Mouse (Mus musculus) heart, embryonic 13.5 days (tissue): Measurements from ENCODE around the gene Sgca. TPM values are rescaled to one million over a fixed set of nuclear protein-coding genes. Genes with fewer than 3 reads are reported as not detected.

ENCODE experiments used
- ATAC-seq: fragments of 200-750 bp; cut with Nextera tagmentation; 2 replicates; pipeline ENCODE4 v1.8.0; 2017; ENCODE audit warnings: moderate TSS enrichment; ENCODE audit not compliant: insufficient number of reproducible peaks, low FRiP score, low TSS enrichment; ENCODE audit errors: extremely low read depth
- H3K27ac ChIP-seq: fragments of 300-500 bp; sonication (generic); replicated peaks from 2 replicates; pipeline ENCODE4 v1.5.1; 2015; ENCODE audit warnings: moderate library complexity, mild to moderate bottlenecking, inconsistent platforms
- H3K27me3 ChIP-seq: fragments of 300-500 bp; sonication (generic); replicated peaks from 2 replicates; pipeline ENCODE4 v1.6.1; 2015; ENCODE audit warnings: mild to moderate bottlenecking, inconsistent platforms
- H3K36me3 ChIP-seq: fragments of 300-500 bp; sonication (generic); 2 replicates; pipeline ENCODE4 v1.6.1; 2015; ENCODE audit warnings: mild to moderate bottlenecking, inconsistent platforms
- H3K4me1 ChIP-seq: fragments of 300-500 bp; sonication (generic); 2 replicates; pipeline ENCODE4 v1.6.1; 2015; ENCODE audit warnings: inconsistent platforms
- H3K4me2 ChIP-seq: fragments of 300-500 bp; sonication (generic); 2 replicates; pipeline ENCODE4 v1.6.1; 2015; ENCODE audit warnings: inconsistent platforms, mild to moderate bottlenecking, moderate library complexity
- H3K4me3 ChIP-seq: fragments of 300-500 bp; sonication (generic); 2 replicates; pipeline ENCODE4 v1.5.1; 2015; ENCODE audit warnings: moderate library complexity, mild to moderate bottlenecking, inconsistent platforms
- H3K9ac ChIP-seq: fragments of 300-500 bp; sonication (generic); 2 replicates; pipeline ENCODE4 v1.6.1; 2015; ENCODE audit warnings: inconsistent platforms, mild to moderate bottlenecking, moderate library complexity
- H3K9me3 ChIP-seq: fragments of 300-500 bp; sonication (generic); 2 replicates; pipeline ENCODE4 v1.6.1; 2016; ENCODE audit warnings: inconsistent platforms
- WGBS: fragments of 180-500 bp; shearing (Covaris S2); methylation state at CpG from one replicate; pipeline ENCODE4 v1.1.7; 2015; ENCODE audit warnings: mixed read lengths; 5-methylcytosine and 5-hydroxymethylcytosine counted together
- polyA plus RNA-seq: library from polyadenylated mRNA; unstranded; fragments of >200 nt; fragmentation: Nextera tagmentation; extraction: Ambion mirVana; gene quantifications from 2 replicates; pipeline ENCODE4 v1.2.1, GENCODE M21; 2015

Sgca gene
- polyA plus RNA-seq, 1 experiment from 2014 or later = 27.0 TPM

- no peaks in the 10 kb centered on the region for H3K27me3 ChIP-seq
- no peaks in the 10 kb centered on the region for H3K9me3 ChIP-seq
- H3K36me3 ChIP-seq = peaks cover 95% of the 10 kb centered on the region
- peak overlapping the region; percentile 50 for H3K9ac ChIP-seq
- peak overlapping the region; percentile 31; the same call in 1 of the 2 replicates for H3K4me3 ChIP-seq
- ATAC-seq = 0 out of 2 replicates have a peak, but pooled peaks have one; percentile 26
- H3K4me2 ChIP-seq = peak overlapping the region; percentile 100
- H3K27ac ChIP-seq = peak overlapping the region; percentile 72
- peaks cover 65% of the 10 kb centered on the region for H3K4me1 ChIP-seq
- WGBS = 2% methylated on average over 8 of the region's 8 CpGs
These were observed 24.9 kb upstream of the Sgca start for GRCm38 (mm10) chr11:95001058-95001457.

DNA sequence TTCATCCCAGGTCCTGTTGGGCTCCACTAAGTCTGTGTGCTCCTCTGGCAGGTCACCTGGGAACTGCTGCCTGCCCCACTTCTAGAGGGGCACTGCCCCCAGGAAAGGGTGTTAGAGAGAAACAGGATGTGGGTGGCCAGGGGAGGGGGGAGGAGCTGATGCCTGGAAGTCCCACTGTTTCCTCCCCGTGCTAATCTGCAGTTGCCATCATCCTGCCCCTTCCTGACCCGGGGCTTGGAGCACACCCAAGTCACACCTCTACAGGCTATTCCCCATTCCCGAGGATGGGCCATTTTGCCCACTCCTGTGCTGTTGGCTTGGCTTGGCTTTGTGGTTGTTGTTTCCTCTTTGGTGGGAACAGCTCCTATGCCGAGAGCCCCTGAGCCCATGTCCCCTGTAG, 24.4 kb upstream of the Sgca start:
- Histone ChIP-seq H3K9ac (peak overlapping the region; percentile 50), H3K27ac (peak overlapping the region; percentile 72), H3K36me3 (peaks cover 98% of the 10 kb centered on the region), H3K9me3 (no peaks in the 10 kb centered on the region), H3K4me1 (peaks cover 65% of the 10 kb centered on the region), H3K27me3 (no peaks in the 10 kb centered on the region), H3K4me2 (peak overlapping the region; percentile 100), H3K4me3 (peak overlapping the region; percentile 31; the same call in 1 of the 2 replicates)
- WGBS = 20% methylated on average over 4 of the region's 4 CpGs
- no peak for ATAC-seq

- Histone ChIP-seq H3K27ac (peak overlapping the region; percentile 72), H3K36me3 (peaks cover 98% of the 10 kb centered on the region), H3K9me3 (no peaks in the 10 kb centered on the region), H3K4me2 (peak overlapping the region; percentile 100), H3K27me3 (no peaks in the 10 kb centered on the region), H3K4me3 (peak overlapping the region; percentile 31; the same call in 1 of the 2 replicates), H3K9ac (peak overlapping the region; percentile 50), H3K4me1 (peaks cover 66% of the 10 kb centered on the region)
- no peak for ATAC-seq
- 61% methylated on average over 8 of the region's 8 CpGs for WGBS
These were observed 24.0 kb upstream of the Sgca start for GRCm38 (mm10) chr11:95000128-95000527.

GRCm38 (mm10) chr11:94998041-94998531, 22.0 kb upstream of the Sgca start:
- 67% methylated on average over 16 of the region's 16 CpGs for whole genome bisulfite sequencing
- ATAC-seq = no peak
- no peak overlapping the region; the same call in 1 of the 2 replicates for H3K27ac ChIP-seq
- H3K9me3 ChIP-seq = no peaks in the 10 kb centered on the region
- peaks cover 70% of the 10 kb centered on the region for H3K4me1 ChIP-seq
- H3K4me2 ChIP-seq = peak overlapping the region; percentile 100
- H3K9ac ChIP-seq = peak overlapping the region; percentile 47; the same call in 1 of the 2 replicates
- peaks cover 82% of the 10 kb centered on the region for H3K36me3 ChIP-seq
- no peaks in the 10 kb centered on the region for H3K27me3 ChIP-seq
- H3K4me3 ChIP-seq = peak overlapping the region; percentile 31

DNA sequence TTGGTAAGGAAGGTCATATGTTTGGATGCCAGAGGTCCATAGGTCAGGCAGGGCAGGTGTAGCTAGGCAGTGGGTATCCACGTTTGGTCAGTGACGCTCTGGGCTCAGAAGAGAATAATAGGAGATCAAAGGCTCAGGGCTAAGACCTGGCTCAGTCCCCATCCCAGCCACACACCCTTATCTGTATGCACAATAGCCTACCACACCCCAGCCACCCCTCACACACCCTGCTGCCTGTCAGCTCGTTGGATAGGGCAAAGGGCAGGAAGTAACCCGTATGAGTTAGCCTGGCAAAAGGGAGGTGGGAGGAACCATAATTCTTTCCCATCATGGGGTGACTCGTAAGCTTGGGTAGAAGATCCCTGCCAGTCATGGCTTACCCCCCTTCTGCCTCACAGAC, 21.5 kb upstream of the Sgca start:
- Histone ChIP-seq H3K4me2 (peak overlapping the region; percentile 100), H3K4me3 (peak overlapping the region; percentile 31), H3K27ac (no peak overlapping the region; the same call in 1 of the 2 replicates), H3K27me3 (no peaks in the 10 kb centered on the region), H3K36me3 (peaks cover 77% of the 10 kb centered on the region), H3K4me1 (peaks cover 75% of the 10 kb centered on the region), H3K9me3 (no peaks in the 10 kb centered on the region), H3K9ac (peak overlapping the region; percentile 47; the same call in 1 of the 2 replicates)
- no peak for ATAC-seq
- WGBS = 52% methylated on average over 5 of the region's 5 CpGs

GRCm38 (mm10) chr11:94996984-94997383, 20.9 kb upstream of the Sgca start:
- H3K4me2 ChIP-seq = peak overlapping the region; percentile 100
- no peaks in the 10 kb centered on the region for H3K27me3 ChIP-seq
- H3K36me3 ChIP-seq = peaks cover 71% of the 10 kb centered on the region
- peak overlapping the region; percentile 6; the same call in 1 of the 2 replicates for H3K4me3 ChIP-seq
- no peak overlapping the region for H3K9ac ChIP-seq
- peaks cover 81% of the 10 kb centered on the region for H3K4me1 ChIP-seq
- no peak overlapping the region for H3K27ac ChIP-seq
- 87% methylated on average over 6 of the region's 6 CpGs for WGBS
- H3K9me3 ChIP-seq = no peaks in the 10 kb centered on the region
- no peak for ATAC-seq

DNA sequence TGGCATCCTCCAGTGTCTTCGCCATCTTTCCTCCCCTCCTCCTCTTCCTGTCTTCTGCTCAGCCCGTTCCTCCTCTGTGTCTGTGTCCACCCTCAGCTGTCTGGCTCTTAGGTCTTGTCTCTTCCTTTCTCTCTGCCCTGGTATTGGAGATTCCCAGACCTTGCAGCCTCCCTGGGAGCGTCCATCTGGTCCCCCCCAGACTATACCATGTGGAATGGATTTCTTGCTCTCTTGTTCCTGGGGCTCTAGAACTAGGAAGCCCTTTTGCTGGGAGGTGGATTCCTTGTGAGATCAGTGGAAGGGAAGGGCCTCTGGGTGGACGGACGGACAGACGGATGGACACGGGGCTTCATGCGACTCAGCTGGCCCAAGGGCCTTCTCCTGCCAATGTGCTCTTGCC, 20.0 kb upstream of the Sgca start:
- H3K36me3 ChIP-seq = peaks cover 63% of the 10 kb centered on the region
- 81% methylated on average over 8 of the region's 8 CpGs for WGBS

GRCm38 (mm10) chr11:94994947-94995772, 19.0 kb upstream of the Sgca start:
- Histone ChIP-seq H3K4me1 (peaks cover 72% of the 10 kb centered on the region), H3K9ac (peak overlapping the region; percentile 98), H3K36me3 (peaks cover 54% of the 10 kb centered on the region), H3K4me2 (peak overlapping the region; percentile 100), H3K9me3 (no peaks in the 10 kb centered on the region), H3K27ac (peak overlapping the region; percentile 95; the same call in 1 of the 2 replicates), H3K27me3 (no peaks in the 10 kb centered on the region), H3K4me3 (peak overlapping the region; percentile 94)
- WGBS = 79% methylated on average over 11 of the region's 11 CpGs
- no peak for ATAC-seq

More for the DNA sequence above, 20.0 kb upstream of the Sgca start:
- H3K4me1 ChIP-seq = peaks cover 76% of the 10 kb centered on the region
- peak overlapping the region; percentile 98 for H3K9ac ChIP-seq
- no peak for ATAC-seq
- H3K4me2 ChIP-seq = peak overlapping the region; percentile 100
- H3K9me3 ChIP-seq = no peaks in the 10 kb centered on the region
- H3K27ac ChIP-seq = no peak overlapping the region
- 0 out of 2 replicates have a peak overlapping the region, but pooled peaks have one; percentile 11 for H3K4me3 ChIP-seq
- no peaks in the 10 kb centered on the region for H3K27me3 ChIP-seq

DNA sequence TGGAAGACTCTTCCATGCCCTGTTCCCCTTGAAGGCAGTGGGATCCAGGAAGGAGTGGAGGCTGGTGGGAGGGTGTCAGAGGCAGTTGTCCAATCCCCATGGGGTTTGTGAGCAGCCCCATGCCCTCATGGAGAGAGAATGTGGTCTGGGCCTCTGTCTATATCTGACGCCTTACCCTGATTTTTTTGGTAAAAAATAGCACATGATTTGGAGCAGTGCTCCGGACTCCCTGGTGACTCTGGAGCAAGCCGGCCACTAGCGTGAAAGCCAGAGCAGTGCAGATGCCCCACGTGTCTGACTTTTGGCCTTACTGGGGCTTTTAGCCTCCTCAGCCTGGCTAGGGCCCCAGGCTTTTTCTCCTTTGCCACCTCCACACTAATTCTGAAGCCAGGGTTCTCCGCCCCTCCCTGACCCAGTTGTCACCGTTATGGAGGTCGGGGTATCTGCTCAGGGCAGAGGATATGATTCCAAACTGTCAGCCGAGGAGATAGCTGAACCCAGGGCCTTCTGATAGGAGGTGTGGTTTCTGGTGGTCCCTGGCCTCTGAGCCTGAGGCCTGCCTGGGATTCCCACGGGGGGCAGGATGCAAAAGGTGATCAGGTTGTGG, 18.2 kb upstream of the Sgca start:
- 24% methylated on average over 10 of the region's 10 CpGs for WGBS
- peak overlapping the region; percentile 98 for H3K9ac ChIP-seq
- peak overlapping the region; percentile 100 for H3K4me2 ChIP-seq
- no peaks in the 10 kb centered on the region for H3K9me3 ChIP-seq
- H3K4me1 ChIP-seq = peaks cover 73% of the 10 kb centered on the region
- peak overlapping the region; percentile 94 for H3K4me3 ChIP-seq
- no peak for ATAC-seq
- peaks cover 45% of the 10 kb centered on the region for H3K36me3 ChIP-seq
- peak overlapping the region; percentile 95 for H3K27ac ChIP-seq
- H3K27me3 ChIP-seq = no peaks in the 10 kb centered on the region

GRCm38 (mm10) chr11:94992754-94993606, 16.9 kb upstream of the Sgca start:
- H3K36me3 ChIP-seq = peaks cover 32% of the 10 kb centered on the region
- H3K27me3 ChIP-seq = no peaks in the 10 kb centered on the region
- peak overlapping the region; percentile 100 for H3K4me2 ChIP-seq
- H3K9me3 ChIP-seq = no peaks in the 10 kb centered on the region
- peak overlapping the region; percentile 98 for H3K9ac ChIP-seq
- peak overlapping the region; percentile 94 for H3K4me3 ChIP-seq
- peaks cover 83% of the 10 kb centered on the region for H3K4me1 ChIP-seq
- ATAC-seq = peak; percentile 11; the same call in 1 of the 2 replicates
- 4% methylated on average over 22 of the region's 22 CpGs for WGBS
- H3K27ac ChIP-seq = peak overlapping the region; percentile 95
